Mouse (Mus musculus): ENCODE measurements at regions not wholly inside any gene's neighbourhood (a gene's known extent, or its start where the extent isn't known, plus 50 kb on each side); places are given as distances from the start of the nearest gene placed in this dataset.

GRCm38 (mm10) chr9:8838356-8838755, 61.3 kb upstream of the Pgr start:
- POLR2A ChIA-PET: no interaction called here

GRCm38 (mm10) chr9:8838891-8839290, 60.7 kb upstream of the Pgr start:
- POLR2A ChIA-PET: no interaction called here
- peaks cover 3% of the 10 kb centered on the region for H3K27me3 ChIP-seq
- in situ Hi-C loops (cut with MboI; ENCODE audit: low pct_unique_long_range_greater_than_20kb): no loop called here
- TF ChIP-seq CTCF (IDR thresholded peaks at IDR 0.05): no peak
- DNase-seq (ENCODE audit: low read depth, low spot score) (no peak), ATAC-seq (no peak)
- CTCF ChIA-PET: no interaction called here

More at GRCm38 (mm10) chr9:8838356-8838755, 61.3 kb upstream of the Pgr start:
- ATAC-seq: no peak
- CTCF ChIA-PET: no interaction called here
- no peak for DNase-seq (ENCODE audit: low read depth, low spot score)
- no peak for TF ChIP-seq CTCF (IDR thresholded peaks at IDR 0.05)
- in situ Hi-C loops (cut with MboI; ENCODE audit: low pct_unique_long_range_greater_than_20kb): no loop called here
- peaks cover 3% of the 10 kb centered on the region for H3K27me3 ChIP-seq

All from Patski (cell line).